Mouse (Mus musculus) liver, adult (tissue): ENCODE results near the gene Stx2.

Source experiments
- GATA4 ChIP-seq: IDR thresholded peaks from 2 replicates; pipeline ENCODE4 v1.6.1; 2014; ENCODE audit warnings: mild to moderate bottlenecking, low read length; ENCODE audit not compliant: insufficient replicate concordance

Stx2 gene

GRCm38 (mm10) chr5:128940436-128940835, 67.9 kb downstream of the Stx2 start:
- TF ChIP-seq GATA4, result no peak

GRCm38 (mm10) chr5:128935359-128935899, 72.9 kb downstream of the Stx2 start:
- no peak for TF ChIP-seq GATA4
